Mouse (Mus musculus): ENCODE data around the gene Efna5. TPM values are rescaled to one million over a fixed set of nuclear protein-coding genes. Genes with fewer than 3 reads are reported as not detected.

Efna5 gene
- polyA plus RNA-seq, 1 experiment = 0.42 TPM

DNA sequence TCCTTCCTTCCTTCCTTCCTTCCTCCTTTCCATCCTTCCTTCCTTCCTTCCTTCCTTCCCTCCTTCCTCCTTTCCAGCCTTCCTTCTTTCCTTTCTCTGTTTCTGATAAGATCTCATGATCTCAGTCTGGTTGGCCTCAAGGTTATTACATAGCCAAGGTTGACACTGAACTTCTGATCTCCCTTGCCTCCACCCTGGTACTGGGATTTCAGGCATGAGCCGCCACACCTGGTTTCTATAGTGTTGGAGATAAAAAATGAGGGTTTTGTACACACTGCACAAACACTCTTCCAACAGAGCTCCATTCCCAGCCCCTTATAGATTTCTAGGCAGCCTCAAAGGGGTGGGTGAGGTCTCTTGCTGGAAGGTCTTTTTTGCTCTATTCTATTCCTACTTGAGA is 315.5 kb downstream of the Efna5 start:
- Histone ChIP-seq H3K4me3 (ENCODE audit: control insufficient read depth, low read depth, low read length) (no peak overlapping the region), H3K36me3 (ENCODE audit: control insufficient read depth, insufficient read depth, low read length) (no peaks in the 10 kb centered on the region), H3K27me3 (ENCODE audit: control insufficient read depth, insufficient read depth, low read length) (no peaks in the 10 kb centered on the region), H3K27ac (ENCODE audit: control insufficient read depth, insufficient read depth, low read depth, low read length) (no peak overlapping the region), H3K4me1 (ENCODE audit: control insufficient read depth, insufficient read depth, low read length) (no peaks in the 10 kb centered on the region)
- no peak for TF ChIP-seq CTCF (IDR thresholded peaks at IDR 0.05; ENCODE audit: control insufficient read depth, insufficient read depth, insufficient replicate concordance, low read depth, low read length)
- TF ChIP-seq POLR2A (IDR thresholded peaks at IDR 0.05; ENCODE audit: control insufficient read depth, low read depth, low read length) = no peak

DNA sequence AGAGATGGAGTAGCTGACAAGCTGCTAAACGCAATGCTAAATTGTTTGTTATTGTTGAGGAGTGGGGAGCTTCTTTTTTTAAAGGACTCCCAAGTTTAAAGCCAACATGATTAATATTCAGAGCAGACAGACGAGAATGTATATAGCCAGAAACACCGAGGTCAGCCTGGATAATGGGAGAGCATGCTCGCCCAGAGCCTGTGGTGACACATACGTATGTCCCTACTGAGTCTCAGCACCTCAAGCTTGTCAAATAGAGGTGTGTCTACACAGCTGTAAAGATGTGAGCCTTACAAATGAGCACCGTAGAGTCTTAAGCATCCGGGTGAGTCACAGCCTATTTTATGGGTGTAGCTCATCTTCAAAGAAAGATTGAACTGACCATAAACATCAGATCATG is 318.7 kb downstream of the Efna5 start:
- Histone ChIP-seq H3K4me3 (ENCODE audit: control insufficient read depth, low read depth, low read length) (no peak overlapping the region), H3K27me3 (ENCODE audit: control insufficient read depth, insufficient read depth, low read length) (no peaks in the 10 kb centered on the region), H3K36me3 (ENCODE audit: control insufficient read depth, insufficient read depth, low read length) (no peaks in the 10 kb centered on the region), H3K27ac (ENCODE audit: control insufficient read depth, insufficient read depth, low read depth, low read length) (no peak overlapping the region), H3K4me1 (ENCODE audit: control insufficient read depth, insufficient read depth, low read length) (no peaks in the 10 kb centered on the region)
- TF ChIP-seq CTCF (IDR thresholded peaks at IDR 0.05; ENCODE audit: control insufficient read depth, insufficient read depth, insufficient replicate concordance, low read depth, low read length) = no peak
- no peak for TF ChIP-seq POLR2A (IDR thresholded peaks at IDR 0.05; ENCODE audit: control insufficient read depth, low read depth, low read length)

DNA sequence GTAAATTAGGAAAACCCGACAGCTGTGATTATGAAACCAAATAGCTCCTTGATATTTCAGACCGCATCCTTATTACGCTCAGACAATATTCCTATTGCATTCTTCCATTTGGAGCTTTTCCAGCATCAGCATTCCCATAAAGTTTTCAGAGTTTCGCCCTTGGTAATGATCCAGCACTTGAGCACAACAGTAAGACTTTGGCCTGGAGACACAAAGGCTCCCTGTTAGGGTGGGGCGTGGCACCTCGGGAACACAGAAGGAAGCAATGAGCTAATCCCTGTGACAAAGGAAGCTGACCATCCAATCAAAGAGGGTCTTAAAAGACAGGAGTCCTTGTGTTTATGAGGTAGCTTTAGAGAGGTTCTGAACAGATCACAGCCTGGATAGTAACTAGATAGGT is 323.9 kb downstream of the Efna5 start:
- no peak overlapping the region for H3K27ac ChIP-seq (ENCODE audit: control insufficient read depth, insufficient read depth, low read depth, low read length)
- H3K36me3 ChIP-seq (ENCODE audit: control insufficient read depth, insufficient read depth, low read length) = no peaks in the 10 kb centered on the region
- H3K4me1 ChIP-seq (ENCODE audit: control insufficient read depth, insufficient read depth, low read length) = no peaks in the 10 kb centered on the region
- H3K4me3 ChIP-seq (ENCODE audit: control insufficient read depth, low read depth, low read length) = no peak overlapping the region
- TF ChIP-seq POLR2A (IDR thresholded peaks at IDR 0.05; ENCODE audit: control insufficient read depth, low read depth, low read length) (no peak), CTCF (IDR thresholded peaks at IDR 0.05; ENCODE audit: control insufficient read depth, insufficient read depth, insufficient replicate concordance, low read depth, low read length) (no peak)
- no peaks in the 10 kb centered on the region for H3K27me3 ChIP-seq (ENCODE audit: control insufficient read depth, insufficient read depth, low read length)

All from testis, adult 2 months (tissue).